In genomic region chr12:82434591-82434990, GRCm38 (mm10) we compare ENCODE assay signal across 15 mouse cellular contexts.
DNase-seq lines count a peak whose midpoint lies in the region.
"Had no signal": no experiment of that assay in that cellular context is flagged by ENCODE, and none has a peak within 500 bp of the region (broad histone marks: within the 10 kb centered on the region; RNA-seq: fewer than 3 reads in every experiment).

No protein-coding gene starts in this region.

- DNase-seq in layer of hippocampus, adult 18-20 months (ENCODE audit: low spot score in 2 of 2): peak; percentile 32 to 69
- no peak for DNase-seq in layer of hippocampus, postnatal 14 days (ENCODE audit: low spot score in 2 of 2)
- DNase-seq in MN1 (ENCODE audit: low spot score): peak; percentile 11
- DNase-seq in brain, adult 2 months (ENCODE audit: low read depth, low spot score): peak; percentile 88
- DNase-seq in left cerebral cortex, postnatal 25 days (ENCODE audit: low spot score in 2 of 2): peak; percentile 47 to 84
- DNase-seq in cerebellum, postnatal 14 days: no peak
- no peak for DNase-seq in forebrain, embryonic 10.5 days (ENCODE audit: extremely low spot score, low spot score)
- DNase-seq: cerebellum, postnatal 10 days; thymus, adult 18-20 months had no signal

- 96% methylated on average over 9 of the region's 9 CpGs for WGBS in forebrain, embryonic 10.5 days

- H3K27me3 ChIP-seq in forebrain, embryonic 10.5 days (ENCODE audit: poor library complexity, severe bottlenecking): no peaks in the 10 kb centered on the region
- H3K27me3 ChIP-seq: CH12.LX; limb, embryonic 12.5 days; liver, embryonic 15.5 days; midbrain, embryonic 13.5 days had no signal

- no peaks in the 10 kb centered on the region for H3K4me1 ChIP-seq in forebrain, embryonic 10.5 days
- H3K4me1 ChIP-seq: limb, embryonic 12.5 days; liver, embryonic 15.5 days had no signal

- intact Hi-C loops in left cerebral cortex, postnatal 25 days (cut with DNase I): no loop called here

- H3K36me3 ChIP-seq in forebrain, embryonic 10.5 days (replicated peaks): peaks cover 85% of the 10 kb centered on the region

- H3K27ac ChIP-seq in forebrain, embryonic 10.5 days: no peak overlapping the region
- H3K27ac ChIP-seq: hindbrain, embryonic 13.5 days; limb, embryonic 12.5 days; liver, embryonic 15.5 days; macrophage; midbrain, embryonic 13.5 days had no signal

- no peak overlapping the region for H3K4me3 ChIP-seq in forebrain, embryonic 10.5 days
- H3K4me3 ChIP-seq: hindbrain, embryonic 13.5 days; limb, embryonic 12.5 days; liver, embryonic 15.5 days; midbrain, embryonic 13.5 days had no signal

- no peaks in the 10 kb centered on the region for H3K9me3 ChIP-seq in forebrain, embryonic 10.5 days
- H3K9me3 ChIP-seq: hindbrain, embryonic 13.5 days; limb, embryonic 12.5 days; liver, embryonic 15.5 days; midbrain, embryonic 13.5 days had no signal

Comparison
In these comparisons a context has a peak if more than half of its experiments do, and no peak if none do; other contexts are left out.
1. DNase-seq: peak in layer of hippocampus, adult 18-20 months (2 of 2), MN1 (single experiment), brain, adult 2 months (single experiment) and left cerebral cortex, postnatal 25 days (2 of 2); none in layer of hippocampus, postnatal 14 days (0 of 2), cerebellum, postnatal 14 days (0 of 2) and forebrain, embryonic 10.5 days (single experiment).